In the genomic region with DNA sequence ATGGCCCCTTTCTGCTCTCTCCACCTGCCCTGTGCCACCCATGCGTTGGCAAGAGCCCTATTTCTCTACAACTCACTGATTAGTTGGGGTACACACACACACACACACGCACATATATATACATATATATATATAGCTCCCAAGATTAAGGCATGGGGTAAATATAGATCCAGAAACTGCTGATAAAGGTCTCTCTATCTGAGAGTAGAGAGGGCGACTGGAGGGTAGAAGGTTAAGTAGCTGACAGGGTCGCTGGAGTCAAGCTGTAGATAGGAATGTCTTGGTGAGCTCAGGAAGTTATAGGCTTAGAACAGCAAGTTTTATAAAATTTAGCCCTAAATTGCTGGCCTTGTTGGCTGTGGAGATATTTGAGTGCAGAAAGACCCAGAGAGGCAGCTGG, we compare ENCODE assay signal across 7 mouse cellular contexts. TPM values are rescaled to one million over a fixed set of nuclear protein-coding genes. Genes with fewer than 3 reads are reported as not detected.
DNase-seq lines count a peak whose midpoint lies in the region; ATAC-seq and TF ChIP-seq lines count a peak whose summit lies in the region.

No protein-coding gene starts in this region.

- H3K27ac ChIP-seq in lung, postnatal 0 days (ENCODE audit: low read length), result no peak overlapping the region
- H3K27ac ChIP-seq in forebrain, embryonic 14.5 days (ENCODE audit: low read depth, low read length), result no peak overlapping the region
- H3K27ac ChIP-seq in liver, embryonic 12.5 days, result peak overlapping the region; percentile 99
- no peak overlapping the region for H3K27ac ChIP-seq in stomach, postnatal 0 days (replicated peaks)

- 55% methylated on average over 4 of the region's 4 CpGs for WGBS in lung, postnatal 0 days
- WGBS in forebrain, embryonic 14.5 days, result 90% methylated on average over 4 of the region's 4 CpGs
- WGBS in liver, embryonic 12.5 days (ENCODE audit: insufficient replicate concordance), result 41% methylated on average over 4 of the region's 4 CpGs
- WGBS in stomach, postnatal 0 days, result 68% methylated on average over 4 of the region's 4 CpGs

- no peak for ATAC-seq in lung, postnatal 0 days
- no peak for ATAC-seq in forebrain, embryonic 14.5 days
- ATAC-seq in liver, embryonic 12.5 days, result no peak
- no peak for ATAC-seq in stomach, postnatal 0 days (ENCODE audit: low FRiP score, low TSS enrichment)

- no peak overlapping the region for H3K9ac ChIP-seq in lung, postnatal 0 days (replicated peaks; ENCODE audit: low read depth)
- peak overlapping the region; percentile 85; the same call in 1 of the 2 replicates for H3K9ac ChIP-seq in forebrain, embryonic 14.5 days (ENCODE audit: low read length)
- peak overlapping the region; percentile 88 for H3K9ac ChIP-seq in liver, embryonic 12.5 days
- no peak overlapping the region for H3K9ac ChIP-seq in stomach, postnatal 0 days (ENCODE audit: low read length)

- TF ChIP-seq EP300 in lung, postnatal 0 days (IDR thresholded peaks at IDR 0.05), result no peak
- no peak for TF ChIP-seq EP300 in stomach, postnatal 0 days (optimal IDR thresholded peaks at IDR 0.05)

- H3K36me3 ChIP-seq in lung, postnatal 0 days (ENCODE audit: insufficient read depth, low read length), result peaks cover 4% of the 10 kb centered on the region; the same call in 1 of the 2 replicates
- peaks cover 38% of the 10 kb centered on the region for H3K36me3 ChIP-seq in forebrain, embryonic 14.5 days (ENCODE audit: control insufficient read depth, insufficient read depth, low read length)
- H3K36me3 ChIP-seq in liver, embryonic 12.5 days, result peaks cover 48% of the 10 kb centered on the region
- H3K36me3 ChIP-seq in stomach, postnatal 0 days (ENCODE audit: control insufficient read depth, insufficient read depth, low read length), result peaks cover 7% of the 10 kb centered on the region

- intact Hi-C loops in left cerebral cortex, postnatal 25 days (cut with DNase I), result no loop called here

- peak overlapping the region; percentile 85 for H3K4me2 ChIP-seq in lung, postnatal 0 days (replicated peaks; ENCODE audit: low read depth, low read length)
- peak overlapping the region; percentile 88 for H3K4me2 ChIP-seq in forebrain, embryonic 14.5 days (ENCODE audit: low read length)
- H3K4me2 ChIP-seq in liver, embryonic 12.5 days, result peak overlapping the region; percentile 90
- H3K4me2 ChIP-seq in stomach, postnatal 0 days (replicated peaks; ENCODE audit: low read depth), result peak overlapping the region; percentile 83

- H3K4me1 ChIP-seq in lung, postnatal 0 days (ENCODE audit: insufficient read depth, low read depth, low read length), result peaks cover 4% of the 10 kb centered on the region; the same call in 1 of the 2 replicates
- peaks cover 23% of the 10 kb centered on the region for H3K4me1 ChIP-seq in forebrain, embryonic 14.5 days (ENCODE audit: control insufficient read depth, insufficient read depth, low read length)
- peaks cover 54% of the 10 kb centered on the region for H3K4me1 ChIP-seq in liver, embryonic 12.5 days
- peaks cover 7% of the 10 kb centered on the region; the same call in 1 of the 2 replicates for H3K4me1 ChIP-seq in stomach, postnatal 0 days (replicated peaks; ENCODE audit: control insufficient read depth, insufficient read depth)

- no peak for TF ChIP-seq CTCF in lung, postnatal 0 days (IDR thresholded peaks at IDR 0.05)
- no peak for TF ChIP-seq CTCF in stomach, postnatal 0 days (IDR thresholded peaks at IDR 0.05; ENCODE audit: low read depth)

- no peaks in the 10 kb centered on the region for H3K9me3 ChIP-seq in lung, postnatal 0 days (ENCODE audit: low read length)
- H3K9me3 ChIP-seq in forebrain, embryonic 14.5 days (replicated peaks; ENCODE audit: control insufficient read depth, low read length), result no peaks in the 10 kb centered on the region
- H3K9me3 ChIP-seq in liver, embryonic 12.5 days (replicated peaks), result no peaks in the 10 kb centered on the region
- H3K9me3 ChIP-seq in stomach, postnatal 0 days (ENCODE audit: control insufficient read depth, low read length), result no peaks in the 10 kb centered on the region

- H3K27me3 ChIP-seq in lung, postnatal 0 days (replicated peaks; ENCODE audit: insufficient read depth, low read length), result no peaks in the 10 kb centered on the region
- H3K27me3 ChIP-seq in forebrain, embryonic 14.5 days (replicated peaks; ENCODE audit: control insufficient read depth, insufficient read depth, low read length), result no peaks in the 10 kb centered on the region
- H3K27me3 ChIP-seq in liver, embryonic 12.5 days (replicated peaks), result no peaks in the 10 kb centered on the region
- no peaks in the 10 kb centered on the region for H3K27me3 ChIP-seq in stomach, postnatal 0 days (ENCODE audit: control insufficient read depth, insufficient read depth, low read length)

- no peak for DNase-seq in lung, postnatal 0 days (ENCODE audit: low spot score)
- no peak for DNase-seq in lung, postnatal 4 days
- DNase-seq in forebrain, embryonic 14.5 days (ENCODE audit: low spot score), result no peak
- no peak for DNase-seq in stomach, postnatal 0 days (ENCODE audit: low spot score)
- DNase-seq in layer of hippocampus, adult 9-10 months (ENCODE audit: low spot score), result no peak
- no peak for DNase-seq in left cerebral cortex, postnatal 25 days (ENCODE audit: low spot score in 2 of 2)

- peak overlapping the region; percentile 83; the same call in 1 of the 2 replicates for H3K4me3 ChIP-seq in lung, postnatal 0 days (ENCODE audit: low read depth, low read length)
- peak overlapping the region; percentile 76 for H3K4me3 ChIP-seq in forebrain, embryonic 14.5 days (ENCODE audit: low read depth, low read length)
- peak overlapping the region; percentile 83 for H3K4me3 ChIP-seq in liver, embryonic 12.5 days
- H3K4me3 ChIP-seq in stomach, postnatal 0 days (ENCODE audit: low read depth, low read length), result peak overlapping the region; percentile 75; the same call in 1 of the 2 replicates

RNA-seq across cellular contexts. Expression of a gene that starts 1.1 kb away (rescaled TPM):
- polyA plus RNA-seq in lung, postnatal 0 days (2015; fragmentation: Nextera tagmentation; extraction: Ambion mirVana), result 8.1 and 8.7 TPM in 2 replicates
- 8.0 and 8.5 TPM in 2 replicates for polyA plus RNA-seq in forebrain, embryonic 14.5 days (2014; fragmentation: Nextera tagmentation; extraction: Ambion mirVana)
- 15.5 and 17.1 TPM in 2 replicates for polyA plus RNA-seq in liver, embryonic 12.5 days (2016; fragmentation: Nextera tagmentation; extraction: Ambion mirVana)
- 9.3 and 10.4 TPM in 2 replicates for polyA plus RNA-seq in stomach, postnatal 0 days (2015; fragmentation: Nextera tagmentation; extraction: Ambion mirVana)
- total RNA-seq in left cerebral cortex, postnatal 25 days (2021), result 10 to 100 TPM; 10.6 to 12.1 TPM

RNA-seq across cellular contexts. Expression of a gene that starts 3.1 kb away (rescaled TPM):
- 69.6 and 71.6 TPM in 2 replicates for polyA plus RNA-seq in lung, postnatal 0 days (2015; fragmentation: Nextera tagmentation; extraction: Ambion mirVana)
- 173 and 185 TPM in 2 replicates for polyA plus RNA-seq in forebrain, embryonic 14.5 days (2014; fragmentation: Nextera tagmentation; extraction: Ambion mirVana)
- polyA plus RNA-seq in liver, embryonic 12.5 days (2016; fragmentation: Nextera tagmentation; extraction: Ambion mirVana), result 197 and 199 TPM in 2 replicates
- polyA plus RNA-seq in stomach, postnatal 0 days (2015; fragmentation: Nextera tagmentation; extraction: Ambion mirVana), result 108 and 110 TPM in 2 replicates
- 10 to 100 TPM; 47.7 to 53.3 TPM for total RNA-seq in left cerebral cortex, postnatal 25 days (2021)

RNA-seq across cellular contexts. Expression of a gene that starts 19.9 kb away (rescaled TPM):
- polyA plus RNA-seq in lung, postnatal 0 days (2015; fragmentation: Nextera tagmentation; extraction: Ambion mirVana), result 7.2 and 8.7 TPM in 2 replicates
- polyA plus RNA-seq in forebrain, embryonic 14.5 days (2014; fragmentation: Nextera tagmentation; extraction: Ambion mirVana), result 11.0 and 12.7 TPM in 2 replicates
- 7.6 and 8.0 TPM in 2 replicates for polyA plus RNA-seq in liver, embryonic 12.5 days (2016; fragmentation: Nextera tagmentation; extraction: Ambion mirVana)
- polyA plus RNA-seq in stomach, postnatal 0 days (2015; fragmentation: Nextera tagmentation; extraction: Ambion mirVana), result 7.5 and 8.6 TPM in 2 replicates
- 10 to 100 TPM; 13.3 to 15.8 TPM for total RNA-seq in left cerebral cortex, postnatal 25 days (2021)

RNA-seq across cellular contexts. Expression of a gene that starts 50.2 kb away (rescaled TPM):
- polyA plus RNA-seq in lung, postnatal 0 days (2015; fragmentation: Nextera tagmentation; extraction: Ambion mirVana), result 34.4 and 37.6 TPM in 2 replicates
- 38.4 and 44.4 TPM in 2 replicates for polyA plus RNA-seq in forebrain, embryonic 14.5 days (2014; fragmentation: Nextera tagmentation; extraction: Ambion mirVana)
- polyA plus RNA-seq in liver, embryonic 12.5 days (2016; fragmentation: Nextera tagmentation; extraction: Ambion mirVana), result 19.3 and 22.2 TPM in 2 replicates
- 47.8 and 52.3 TPM in 2 replicates for polyA plus RNA-seq in stomach, postnatal 0 days (2015; fragmentation: Nextera tagmentation; extraction: Ambion mirVana)
- 10 to 100 TPM; 39.6 TPM for total RNA-seq in left cerebral cortex, postnatal 25 days (2021)

RNA-seq across cellular contexts. Expression of a gene that starts 53.5 kb away (rescaled TPM):
- polyA plus RNA-seq in lung, postnatal 0 days (2015; fragmentation: Nextera tagmentation; extraction: Ambion mirVana), result 54.2 and 66.1 TPM in 2 replicates
- polyA plus RNA-seq in forebrain, embryonic 14.5 days (2014; fragmentation: Nextera tagmentation; extraction: Ambion mirVana), result 95.0 and 113 TPM in 2 replicates
- 75.0 and 87.6 TPM in 2 replicates for polyA plus RNA-seq in liver, embryonic 12.5 days (2016; fragmentation: Nextera tagmentation; extraction: Ambion mirVana)
- 61.7 and 63.0 TPM in 2 replicates for polyA plus RNA-seq in stomach, postnatal 0 days (2015; fragmentation: Nextera tagmentation; extraction: Ambion mirVana)
- 10 to 100 TPM; 73.6 to 79.9 TPM for total RNA-seq in left cerebral cortex, postnatal 25 days (2021)

Comparison
In these comparisons a context has a peak if more than half of its experiments do, and no peak if none do; other contexts are left out.
1. H3K9ac ChIP-seq: peak in forebrain, embryonic 14.5 days (single experiment) and liver, embryonic 12.5 days (single experiment); none in lung, postnatal 0 days (single experiment) and stomach, postnatal 0 days (single experiment).
2. Peak in every context shown above with its lines, with median percentiles within 50 percentile points of each other: H3K4me2 ChIP-seq and H3K4me3 ChIP-seq.